Mouse (Mus musculus) heart, postnatal 0 days (tissue): ENCODE measurements around the gene Nr2f2.

Experiments
- CTCF ChIP-seq: IDR thresholded peaks from 2 replicates; pipeline ENCODE4 v1.5.1; 2016; ENCODE audit warnings: antibody characterized with exemption, control low read depth, low read depth
- EP300 ChIP-seq: IDR thresholded peaks from 2 replicates; pipeline ENCODE4 v1.6.1; 2016; ENCODE audit warnings: antibody characterized with exemption, low read depth

DNA sequence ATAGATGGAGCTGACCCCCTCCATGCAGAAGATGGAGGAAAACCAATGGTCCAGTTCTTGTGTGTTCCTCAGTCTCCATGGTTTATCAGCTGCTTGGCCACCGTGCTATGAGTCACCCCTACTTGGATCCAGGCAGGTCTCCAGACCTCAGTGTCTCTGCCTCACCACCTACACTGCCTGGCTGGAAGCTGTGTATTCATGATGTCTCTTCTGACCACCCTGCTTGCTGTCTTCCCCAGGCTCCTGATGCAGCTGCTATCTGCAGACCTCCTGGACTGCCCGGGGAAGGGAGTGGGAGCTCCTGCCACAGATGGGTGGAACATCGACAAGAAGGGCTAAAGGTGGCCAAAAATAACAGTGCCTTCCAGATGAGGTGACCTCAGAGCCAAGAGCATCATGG lies 43.8 kb upstream of the Nr2f2 start:
- TF ChIP-seq CTCF = no peak
- no peak for TF ChIP-seq EP300
